Mouse (Mus musculus) left cerebral cortex, postnatal 36 days (tissue): ENCODE measurements around the gene Ppp1r37. TPM values are rescaled to one million over a fixed set of nuclear protein-coding genes. Genes with fewer than 3 reads are reported as not detected.

ENCODE experiments used
- DNase-seq, 2 experiments: peaks; one replicate each; pipeline ENCODE4 v3.0.0; 2021 to 2022; ENCODE audit warnings: low spot score in 2 of 2, mixed read lengths in 1 of 2
- intact Hi-C: fragments of 180-260 bp; cut with DNase I; formaldehyde crosslinking; loops from one replicate; pipeline ENCODE4 v1.15.1; 2025
- total RNA-seq, 2 experiments: library from RNA; stranded (reverse); gene quantifications; 2 replicates each; pipeline ENCODE4 v1.2.3; 2021

The Ppp1r37 gene
- total RNA-seq, 2 experiments from 2014 or later = 135 to 140 TPM

DNA sequence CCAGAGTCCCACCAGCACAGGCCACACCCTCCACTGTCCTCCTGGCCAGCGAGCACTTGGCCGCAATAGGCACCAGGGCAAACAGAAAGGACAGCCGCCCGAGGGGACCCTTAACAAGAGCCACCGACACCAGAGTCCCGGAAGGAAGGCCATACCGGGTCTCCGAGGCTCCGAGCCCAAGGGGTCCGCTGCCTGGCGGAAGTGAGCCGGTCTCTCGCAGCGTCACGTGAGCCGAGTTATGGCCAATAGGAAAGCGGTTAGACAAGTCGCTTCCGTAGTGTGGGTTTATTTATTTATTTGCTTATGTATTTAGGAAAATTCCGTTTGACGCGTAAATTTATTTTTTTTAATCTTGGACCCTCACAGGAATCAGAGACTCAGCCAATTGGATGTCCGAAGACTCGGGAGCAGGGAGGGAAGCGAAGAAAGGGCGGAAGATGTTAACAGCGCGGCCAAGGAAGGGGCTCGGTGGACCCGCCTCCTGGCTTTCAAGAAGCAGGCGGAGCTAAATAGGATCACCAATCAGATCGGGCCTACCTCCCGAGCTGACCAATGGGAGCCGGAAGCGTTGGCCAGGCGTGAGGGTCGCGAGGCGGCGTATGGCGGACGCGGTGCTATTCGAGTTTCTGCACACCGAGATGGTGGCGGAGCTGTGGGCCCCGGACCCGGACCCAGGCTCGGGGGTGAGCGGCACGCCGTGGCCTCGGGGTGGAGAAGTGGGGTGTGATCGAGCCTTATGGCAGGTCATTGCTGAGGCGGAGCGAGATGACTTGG is 54.5 kb downstream of the Ppp1r37 start, which contains the start of the genes Bloc1s3 and Trappc6a:
Gene Bloc1s3, minus strand, starts transcription at position 218 of the 774 bp plus-strand sequence.
Gene Trappc6a, plus strand, starts transcription at position 246 of the 774 bp plus-strand sequence.
- DNase-seq = peak; percentile 92 to 95
- intact Hi-C loops = loop anchor here (5.0 kb wide), 2 partner anchors 51 to 54 kb away; partner anchors contain the start of genes Mark4 and Ppp1r37

DNA sequence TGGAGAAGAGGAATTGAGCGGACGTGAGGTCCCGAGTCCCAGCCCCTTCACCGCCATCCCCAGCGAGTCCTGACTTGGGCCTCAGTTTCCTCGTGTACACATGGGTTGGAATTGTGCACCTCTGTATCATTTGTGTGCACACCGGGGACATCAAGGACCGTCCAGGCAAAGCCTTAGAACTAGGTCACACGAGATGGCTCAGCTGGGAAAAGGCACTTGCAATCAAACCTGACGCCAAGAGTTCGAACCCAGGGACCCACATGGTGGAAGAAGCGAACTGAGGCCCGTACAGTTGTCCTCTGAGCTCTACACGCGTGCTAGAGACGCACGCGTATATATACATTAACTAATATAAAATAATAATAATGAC is 55.3 kb downstream of the Ppp1r37 start:
- intact Hi-C loops = loop anchor here (5.0 kb wide), 2 partner anchors 50 to 55 kb away; partner anchors contain the start of genes Mark4 and Ppp1r37
- no peak for DNase-seq

DNA sequence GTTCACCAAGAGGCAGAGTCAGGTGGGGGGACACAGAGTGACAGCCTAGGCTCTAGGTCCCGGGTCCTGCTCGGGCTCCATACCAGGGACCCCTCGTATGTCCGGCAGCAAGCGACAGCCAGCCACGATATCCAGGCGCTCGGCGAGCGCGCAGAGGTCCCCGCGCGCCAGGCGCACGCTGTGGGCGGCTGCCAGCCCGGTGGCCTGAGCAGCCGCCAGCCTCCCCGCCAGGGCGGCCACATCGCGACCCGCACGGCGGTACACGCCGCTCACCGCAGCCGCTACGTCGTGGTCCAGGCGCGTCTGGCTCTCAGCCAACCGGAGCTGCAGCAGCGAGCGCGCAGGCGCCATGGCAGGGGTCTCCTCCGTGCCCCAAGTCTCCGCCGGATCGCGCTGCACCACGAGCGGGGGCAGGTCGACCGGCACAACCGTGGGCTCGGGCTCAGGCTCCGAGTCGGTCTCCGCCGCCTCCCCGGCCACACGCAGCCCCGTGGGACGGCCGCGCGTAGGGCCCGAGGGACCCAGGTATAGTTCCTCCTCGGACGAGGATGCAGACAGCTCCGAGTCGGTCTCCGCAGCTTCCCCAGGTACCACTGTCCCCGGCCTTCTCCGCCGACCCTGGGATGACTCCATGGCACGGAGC is 55.8 kb downstream of the Ppp1r37 start:
- intact Hi-C loops = loop anchor here (5.0 kb wide), 2 partner anchors 50 to 55 kb away; partner anchors contain the start of genes Mark4 and Ppp1r37
- peak in 1 of 2 experiments; percentile 46 for DNase-seq

DNA sequence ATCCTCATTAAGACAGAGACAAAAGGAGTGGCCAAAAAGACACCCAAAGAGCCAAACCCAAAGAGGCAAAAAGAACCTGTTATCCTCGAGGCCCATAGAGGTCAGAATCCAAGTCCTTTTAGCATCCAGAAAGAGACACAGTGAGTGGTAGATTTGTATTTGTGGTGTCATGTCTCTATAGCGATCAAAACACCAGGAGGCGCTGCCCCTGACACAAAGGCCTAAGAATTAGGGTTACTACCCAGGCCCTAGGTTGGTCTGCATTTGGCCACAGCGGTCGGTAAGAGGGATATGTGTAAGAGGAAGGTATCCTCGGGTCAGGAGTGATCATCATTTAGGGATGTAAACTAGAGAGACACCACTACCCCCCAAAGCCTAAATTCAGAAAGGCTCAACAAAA is 56.5 kb downstream of the Ppp1r37 start:
- intact Hi-C loops = loop anchor here (5.0 kb wide), 2 partner anchors 49 to 56 kb away; partner anchors contain the start of genes Mark4 and Ppp1r37
- no peak for DNase-seq

DNA sequence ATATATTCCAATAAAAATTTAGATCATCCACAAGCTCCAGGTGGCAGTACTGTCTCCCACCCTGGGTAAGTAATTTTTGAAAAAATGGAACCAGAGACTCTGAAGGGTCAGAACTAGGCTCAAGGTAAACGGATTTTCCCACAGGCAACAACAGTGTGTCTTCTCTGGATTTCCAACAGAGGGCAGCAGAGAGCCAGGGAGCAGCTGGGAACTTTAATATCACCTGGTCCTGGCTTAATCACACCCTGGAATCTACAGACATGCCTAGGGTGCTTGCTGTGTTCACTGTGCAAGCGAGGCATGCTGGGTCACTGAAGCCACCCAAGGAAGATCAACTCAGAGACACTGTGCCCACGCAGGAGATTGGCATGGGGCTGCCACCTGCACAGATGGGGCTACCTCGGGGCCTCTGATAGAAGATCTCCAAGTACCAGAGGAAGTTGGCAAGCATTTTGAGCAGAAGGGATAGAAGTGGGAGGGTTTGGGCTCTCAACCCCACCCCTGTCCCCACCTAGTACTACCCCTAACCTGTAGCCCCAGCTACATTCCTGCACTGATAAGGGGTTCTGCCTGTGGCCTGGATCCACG is 59.3 kb downstream of the Ppp1r37 start:
- intact Hi-C loops = no loop called here
- no peak for DNase-seq

DNA sequence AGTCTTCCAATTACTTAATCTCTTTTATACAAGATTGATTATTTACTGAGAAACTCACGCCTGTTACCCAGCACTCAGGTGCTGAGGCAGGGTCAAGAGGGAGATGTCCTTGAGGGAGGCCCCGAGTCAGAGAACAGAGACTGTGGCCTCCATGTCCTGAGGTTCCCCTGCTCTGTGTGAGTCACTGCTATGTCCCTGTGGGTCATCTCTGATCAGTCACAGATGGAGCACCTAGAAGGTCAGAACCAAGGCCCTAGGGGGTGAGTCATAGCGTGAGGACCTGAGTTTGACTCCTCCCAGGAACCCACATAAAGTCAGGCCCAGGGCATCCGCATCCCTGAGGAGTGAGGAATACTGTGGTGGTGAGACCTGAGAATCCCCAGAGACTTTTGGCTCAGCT is 61.2 kb downstream of the Ppp1r37 start:
- intact Hi-C loops = no loop called here

DNA sequence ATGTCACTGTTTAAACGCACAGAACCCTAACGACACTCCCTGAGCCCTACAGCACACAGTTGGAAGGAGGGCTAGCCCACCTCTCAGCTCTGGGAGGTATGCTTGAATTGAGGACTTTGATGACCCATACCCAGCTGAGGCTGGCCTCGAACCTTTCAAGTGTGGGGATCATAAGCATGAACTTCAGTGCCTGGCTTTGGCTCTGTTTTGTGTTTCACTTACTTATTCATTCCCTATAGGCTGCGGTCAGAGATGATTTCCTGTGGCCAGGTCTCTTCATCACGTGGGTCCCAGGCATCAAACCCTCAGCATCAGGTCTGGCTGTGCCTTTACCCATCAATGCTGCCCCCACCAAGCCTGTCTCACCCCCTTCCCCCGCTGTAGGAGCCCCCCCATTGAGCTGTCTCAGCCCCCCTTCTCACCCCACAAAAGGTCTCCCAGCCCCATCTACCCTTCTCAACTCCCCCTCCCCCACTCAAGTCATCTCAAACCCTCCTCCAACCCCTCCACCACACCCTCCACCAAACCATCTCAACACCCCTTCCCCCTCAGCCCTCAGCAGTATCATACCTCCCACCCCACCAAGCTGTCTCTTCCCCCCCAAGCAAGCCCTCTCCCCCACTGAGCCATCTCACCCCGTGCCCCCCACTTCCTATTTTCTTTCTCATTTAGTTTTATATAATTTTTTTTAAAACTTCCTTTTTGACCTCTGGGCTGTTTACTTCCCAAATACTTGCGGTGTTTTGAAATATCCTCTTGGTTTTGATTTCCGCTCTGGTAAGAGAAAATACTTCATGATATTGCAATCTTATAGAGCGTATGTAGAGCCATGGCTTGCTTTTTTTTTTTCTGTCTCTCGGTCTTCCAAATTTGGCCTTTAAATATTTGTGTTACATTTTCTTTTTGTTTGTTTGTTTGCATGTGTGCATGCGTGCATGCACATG is 62.2 kb downstream of the Ppp1r37 start:
- intact Hi-C loops = no loop called here
- no peak for DNase-seq

More for the DNA sequence above, 61.2 kb downstream of the Ppp1r37 start:
- DNase-seq = no peak

DNA sequence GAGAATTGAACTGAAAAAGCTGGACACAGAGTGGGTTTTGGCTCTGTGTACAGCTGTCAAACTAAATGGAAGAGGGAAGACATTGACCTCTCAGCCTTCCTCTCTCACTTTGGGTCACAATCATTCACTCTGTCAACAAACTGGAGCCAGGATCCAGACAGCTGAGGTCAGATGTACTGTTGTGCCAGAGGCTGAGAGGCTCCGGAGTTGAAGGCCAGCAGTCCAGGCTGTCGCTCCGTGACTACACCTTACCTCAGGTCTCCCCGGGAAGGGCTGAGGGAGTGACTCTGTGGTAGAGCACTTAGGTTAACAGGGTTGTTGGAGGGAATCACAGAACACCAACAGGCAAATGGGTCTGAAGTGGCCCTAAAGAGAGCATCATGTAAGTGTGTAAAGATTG is 64.5 kb downstream of the Ppp1r37 start:
- intact Hi-C loops = no loop called here

DNA sequence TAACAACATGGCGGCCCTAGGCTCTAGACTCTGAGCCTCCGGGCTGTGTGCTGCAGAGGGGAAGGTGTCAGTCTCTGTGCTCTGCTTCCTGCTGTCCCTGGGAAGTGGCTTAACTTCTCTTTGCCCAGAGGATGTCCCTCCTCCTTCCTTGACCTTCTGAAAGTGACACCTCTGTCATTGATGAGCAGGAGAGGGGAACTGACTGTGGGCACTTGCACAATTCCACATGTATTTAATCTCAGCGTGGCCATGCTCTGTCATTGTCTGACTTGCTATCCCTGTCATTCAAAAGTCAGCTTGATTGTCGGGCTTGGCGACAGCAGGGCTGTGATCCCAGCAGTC is 66.7 kb downstream of the Ppp1r37 start:
- intact Hi-C loops = no loop called here
- DNase-seq = no peak

More for the DNA sequence above, 64.5 kb downstream of the Ppp1r37 start:
- no peak for DNase-seq

DNA sequence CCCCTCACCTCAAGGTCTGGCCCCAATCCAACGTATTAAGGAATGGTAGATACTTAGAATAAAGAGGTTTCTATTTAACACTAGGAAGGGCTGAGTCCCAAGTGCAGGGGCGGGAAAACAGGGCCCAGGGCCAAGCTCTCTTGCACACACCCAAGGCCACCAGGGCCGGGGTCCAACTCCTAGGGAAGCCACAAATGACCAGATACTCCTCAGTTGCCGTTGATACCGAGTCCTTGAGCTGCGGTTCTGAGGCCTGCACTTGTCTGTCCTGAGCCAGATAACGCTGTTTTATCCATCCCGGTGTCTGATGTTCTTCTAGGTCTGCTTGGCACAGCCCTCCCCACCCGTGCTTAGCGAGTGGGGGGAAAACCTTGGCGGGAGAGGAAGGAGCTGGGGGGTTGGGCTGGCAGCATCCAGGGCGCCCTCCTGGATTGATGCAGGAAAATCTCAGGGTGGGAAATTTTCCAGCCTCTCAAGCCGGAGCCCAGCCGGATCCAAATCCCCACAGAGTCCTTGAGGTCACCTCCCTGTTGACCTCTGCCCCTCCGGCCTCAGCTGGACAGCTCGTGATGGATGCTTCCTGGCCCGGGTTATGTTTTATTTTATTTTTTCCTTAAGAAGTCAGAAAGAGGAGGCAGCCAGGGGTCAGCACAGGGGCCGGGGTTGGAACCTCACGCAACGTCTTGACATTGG is 67.2 kb downstream of the Ppp1r37 start:
- intact Hi-C loops = no loop called here
- no peak for DNase-seq

DNA sequence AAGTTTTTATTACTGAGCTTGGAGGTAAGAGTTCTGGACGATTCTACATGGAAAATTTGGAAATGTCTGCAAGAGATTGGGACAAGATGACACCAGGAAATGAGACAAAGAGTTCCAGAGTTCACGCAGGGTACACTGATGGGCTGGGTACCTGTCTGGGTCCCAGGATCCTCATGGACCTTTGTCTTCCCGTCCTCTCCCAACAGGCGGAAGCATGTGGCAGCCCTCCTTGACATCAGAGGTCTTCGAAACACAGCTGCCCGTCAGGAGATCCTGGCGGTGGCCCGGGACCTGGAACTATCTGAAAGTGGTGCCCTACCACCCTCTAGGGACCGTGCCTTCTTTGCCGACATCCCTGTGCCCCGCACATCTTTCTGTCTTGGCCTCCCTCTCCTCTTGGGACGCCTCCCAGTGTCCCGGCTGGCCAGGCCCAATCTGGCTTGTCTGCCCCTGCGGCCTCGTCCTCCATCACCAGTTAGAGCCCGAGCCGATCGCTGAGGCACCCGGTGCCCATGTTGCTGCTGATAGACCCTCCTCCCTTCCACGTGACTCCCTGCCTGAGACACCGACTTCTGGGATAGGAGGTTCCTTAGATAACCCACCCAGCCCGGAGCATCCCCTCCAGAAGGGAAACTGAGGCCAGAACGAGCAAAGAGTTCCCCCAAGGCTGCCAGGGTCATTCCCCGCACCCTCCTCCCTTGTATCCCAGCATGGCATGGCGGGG is 68.0 kb downstream of the Ppp1r37 start:
- DNase-seq = no peak
- intact Hi-C loops = no loop called here

DNA sequence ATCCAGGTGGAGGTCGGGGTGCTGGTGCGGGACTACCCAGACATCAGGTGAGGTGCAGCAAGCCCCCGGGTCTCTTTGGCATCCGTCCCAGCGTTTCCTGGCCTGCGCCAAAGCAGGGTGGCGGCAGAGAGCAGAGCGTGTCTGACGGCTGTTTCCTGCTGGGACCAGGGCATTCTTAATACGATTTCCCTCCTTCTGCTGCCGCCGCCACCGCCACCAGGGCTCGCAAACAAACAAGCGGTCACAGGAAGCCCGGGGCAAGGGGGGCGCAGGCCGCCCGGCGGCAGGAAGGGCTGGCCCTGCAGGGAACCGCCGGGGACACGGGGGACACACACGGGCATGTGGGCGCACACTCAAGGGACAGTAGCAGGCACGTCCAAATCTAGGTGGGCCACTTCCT is 71.1 kb downstream of the Ppp1r37 start:
- intact Hi-C loops = no loop called here
- DNase-seq = no peak

DNA sequence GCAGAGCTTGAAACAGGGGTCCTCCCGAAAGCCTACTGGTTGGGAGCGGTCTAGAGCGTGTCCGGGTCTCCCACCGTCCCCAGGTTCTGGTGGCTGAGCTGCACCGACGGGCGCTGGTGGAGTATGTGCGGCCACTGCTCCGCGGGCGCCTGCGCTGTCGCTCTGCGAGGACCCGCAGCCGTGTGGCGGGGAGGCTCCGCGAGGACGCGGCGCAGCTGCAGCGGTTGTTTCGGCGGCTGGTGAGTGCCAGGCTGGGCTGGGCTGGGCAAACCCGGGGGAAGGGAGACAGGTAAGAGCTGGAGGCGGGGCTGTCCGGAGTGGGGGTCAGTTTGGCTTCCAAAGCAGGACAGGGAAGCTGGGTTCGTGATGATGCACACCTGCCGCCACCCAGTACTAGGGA is 73.4 kb downstream of the Ppp1r37 start:
- intact Hi-C loops = no loop called here

DNA sequence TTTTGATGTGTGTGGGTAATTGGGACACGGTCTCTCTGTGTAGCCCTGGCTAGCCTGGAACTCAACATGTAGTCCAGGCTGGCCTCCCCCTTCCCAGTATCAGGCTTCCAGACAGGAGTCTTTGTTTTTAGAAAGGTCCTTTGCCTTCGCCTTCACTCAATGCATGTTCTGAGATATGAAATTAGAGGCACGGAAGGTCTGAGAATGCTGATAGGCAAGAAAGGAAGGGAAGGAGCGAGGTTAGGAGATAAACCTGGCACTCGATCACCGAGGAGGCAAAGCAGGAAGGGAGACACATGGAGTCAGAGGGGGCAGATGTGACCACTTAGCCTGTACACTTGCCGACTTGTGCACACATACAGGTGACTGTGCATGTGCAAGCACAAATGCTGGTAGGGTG is 76.3 kb downstream of the Ppp1r37 start:
- DNase-seq = no peak
- intact Hi-C loops = no loop called here

More for the DNA sequence above, 73.4 kb downstream of the Ppp1r37 start:
- DNase-seq = no peak

DNA sequence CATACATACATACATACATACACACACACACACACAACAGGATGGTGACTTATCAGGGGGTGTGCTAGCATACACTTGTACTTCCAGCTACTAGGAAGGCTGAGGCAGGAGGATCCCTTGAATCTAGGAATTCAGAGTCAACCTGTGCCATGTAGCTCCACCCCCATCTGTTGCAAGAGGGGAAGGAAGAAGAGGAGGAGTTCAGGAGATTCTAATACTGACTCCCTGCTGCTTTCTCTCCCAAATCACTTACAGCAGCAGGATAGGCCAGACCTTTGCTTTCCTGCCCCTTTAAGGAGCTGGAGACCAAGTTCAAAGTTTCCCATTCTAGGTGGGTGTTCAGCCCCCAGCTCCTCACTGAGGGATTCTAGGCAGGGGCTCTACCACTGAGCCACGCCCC is 77.4 kb downstream of the Ppp1r37 start:
- intact Hi-C loops = no loop called here
- no peak for DNase-seq

DNA sequence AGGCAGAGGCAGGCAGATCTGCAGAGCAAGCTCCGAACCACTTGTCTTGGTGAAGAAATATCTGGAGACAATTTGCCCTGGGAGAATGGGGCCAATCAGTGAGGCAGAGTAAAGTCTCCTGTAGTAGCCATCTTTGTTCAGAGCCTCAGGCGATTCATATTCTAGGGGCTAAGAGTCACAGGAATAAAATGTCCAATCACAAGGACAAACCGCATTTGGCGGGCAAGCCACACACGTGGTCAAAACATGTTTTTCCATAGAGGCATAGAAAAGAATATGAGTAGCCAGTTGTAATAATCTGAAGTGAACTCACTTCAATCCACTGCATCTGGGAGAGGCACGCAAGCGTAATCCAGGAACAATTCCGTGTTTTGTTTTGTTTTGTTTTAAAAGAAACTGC is 79.6 kb downstream of the Ppp1r37 start:
- no peak for DNase-seq
- intact Hi-C loops = no loop called here
